8 mouse cellular contexts compared by ENCODE assay signal in the genomic region with DNA sequence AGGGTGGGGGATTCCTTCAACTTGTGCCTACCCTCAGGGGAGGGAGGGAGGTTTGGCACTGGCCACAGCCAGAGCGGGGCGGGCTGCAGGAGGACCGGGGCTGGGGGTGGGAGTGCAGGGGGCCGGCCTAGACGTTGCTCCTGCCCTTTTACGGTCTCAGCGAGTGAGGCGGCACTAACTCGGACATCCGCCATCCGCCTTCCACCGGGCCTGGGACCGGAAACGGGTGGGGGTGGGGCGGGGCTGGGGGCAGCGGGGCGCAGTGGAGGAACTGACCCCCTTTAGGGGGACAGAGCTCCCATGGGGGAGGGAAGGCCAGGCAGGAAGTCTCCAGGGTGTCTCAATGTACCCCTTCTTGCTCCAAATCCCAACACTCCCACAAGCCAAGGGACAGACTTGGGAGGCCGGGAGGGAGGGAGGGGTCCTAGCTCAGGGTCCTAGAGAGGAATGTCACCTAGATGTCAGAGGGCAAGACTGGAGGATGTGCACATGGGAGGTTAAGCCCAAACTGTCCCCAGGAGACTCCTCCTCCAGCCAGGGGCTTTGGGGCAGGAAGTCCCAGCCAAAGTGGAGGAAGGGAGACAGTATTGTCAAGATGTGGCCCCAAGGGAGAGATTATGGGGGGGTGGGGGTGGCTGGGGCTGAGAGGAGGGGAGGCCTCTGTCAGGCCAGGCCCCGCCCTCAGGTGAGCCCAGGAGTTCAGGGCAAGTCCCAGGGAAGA. TPM values are rescaled to one million over a fixed set of nuclear protein-coding genes. Genes with fewer than 3 reads are reported as not detected.
DNase-seq lines count a peak whose midpoint lies in the region; ATAC-seq and TF ChIP-seq lines count a peak whose summit lies in the region.

No protein-coding gene starts in this region.

- H3K4me2 ChIP-seq in embryonic facial prominence, embryonic 12.5 days (replicated peaks) = peak overlapping the region; percentile 99
- peak overlapping the region; percentile 100 for H3K4me2 ChIP-seq in heart, postnatal 0 days (ENCODE audit: low read depth, low read length)

- no peak for TF ChIP-seq EP300 in heart, postnatal 0 days (IDR thresholded peaks at IDR 0.05; ENCODE audit: low read depth)

- peak overlapping the region; percentile 93 for H3K27ac ChIP-seq in embryonic facial prominence, embryonic 12.5 days
- H3K27ac ChIP-seq in heart, postnatal 0 days (ENCODE audit: low read depth) = peak overlapping the region; percentile 96
- peak overlapping the region; percentile 0; the same call in 1 of the 2 replicates for H3K27ac ChIP-seq in testis, adult 2 months (ENCODE audit: control insufficient read depth, insufficient read depth, low read depth, low read length)

- peaks cover 19% of the 10 kb centered on the region for H3K4me1 ChIP-seq in embryonic facial prominence, embryonic 12.5 days
- H3K4me1 ChIP-seq in heart, postnatal 0 days (ENCODE audit: control insufficient read depth, insufficient read depth) = peaks cover 42% of the 10 kb centered on the region
- peaks cover 26% of the 10 kb centered on the region for H3K4me1 ChIP-seq in testis, adult 2 months (ENCODE audit: control insufficient read depth, insufficient read depth, low read length)

- DNase-seq in 3134 (ENCODE audit: extremely low read depth, insufficient read length, low spot score) (peak; percentile 66), ES-CJ7 (ENCODE audit: low read depth, low spot score) (peak; percentile 84)
- peak; percentile 90 for DNase-seq in heart, postnatal 0 days (ENCODE audit: low spot score)
- peak; percentile 82 to 92 for DNase-seq in kidney, postnatal 25 days

- 1% methylated on average over 17 of the region's 19 CpGs for WGBS in embryonic facial prominence, embryonic 12.5 days
- WGBS in heart, postnatal 0 days = under 1% methylated on average over 10 of the region's 19 CpGs

- no peaks in the 10 kb centered on the region for H3K27me3 ChIP-seq in embryonic facial prominence, embryonic 12.5 days
- H3K27me3 ChIP-seq in heart, postnatal 0 days (ENCODE audit: control insufficient read depth, insufficient read depth, low read length) = no peaks in the 10 kb centered on the region
- no peaks in the 10 kb centered on the region for H3K27me3 ChIP-seq in testis, adult 2 months (ENCODE audit: control insufficient read depth, insufficient read depth, low read length)

- TF ChIP-seq CTCF in heart, postnatal 0 days (IDR thresholded peaks at IDR 0.05; ENCODE audit: low read depth) = no peak
- TF ChIP-seq CTCF in testis, adult 2 months (IDR thresholded peaks at IDR 0.05; ENCODE audit: control insufficient read depth, insufficient read depth, insufficient replicate concordance, low read depth, low read length) = no peak

- H3K9me3 ChIP-seq in embryonic facial prominence, embryonic 12.5 days = no peaks in the 10 kb centered on the region
- H3K9me3 ChIP-seq in heart, postnatal 0 days (replicated peaks; ENCODE audit: control insufficient read depth, low read length) = no peaks in the 10 kb centered on the region

- peak overlapping the region; percentile 87 for H3K9ac ChIP-seq in embryonic facial prominence, embryonic 12.5 days
- H3K9ac ChIP-seq in heart, postnatal 0 days (replicated peaks; ENCODE audit: low read depth, low read length) = peak overlapping the region; percentile 84

- peaks cover 11% of the 10 kb centered on the region; the same call in 1 of the 2 replicates for H3K36me3 ChIP-seq in embryonic facial prominence, embryonic 12.5 days
- H3K36me3 ChIP-seq in heart, postnatal 0 days (replicated peaks; ENCODE audit: control insufficient read depth, insufficient read depth, low read length) = peaks cover 14% of the 10 kb centered on the region; the same call in 1 of the 2 replicates
- H3K36me3 ChIP-seq in testis, adult 2 months (ENCODE audit: control insufficient read depth, insufficient read depth, low read length) = no peaks in the 10 kb centered on the region

- 0 out of 2 replicates have a peak, but pooled peaks have one; percentile 36 for ATAC-seq in embryonic facial prominence, embryonic 12.5 days (ENCODE audit: insufficient number of reproducible peaks, insufficient read depth, low FRiP score, low TSS enrichment)
- ATAC-seq in heart, postnatal 0 days (ENCODE audit: insufficient read depth, low read depth) = peak; percentile 81
- peak; percentile 23 for ATAC-seq in megakaryocyte, adult 5-6 weeks (ENCODE audit: poor library complexity, severe bottlenecking)
- ATAC-seq in monocyte, adult 5-6 weeks (replicated peaks; ENCODE audit: insufficient number of reproducible peaks, low FRiP score, low TSS enrichment, poor library complexity, severe bottlenecking) = no peak

- TF ChIP-seq POLR2A in testis, adult 2 months (IDR thresholded peaks at IDR 0.05; ENCODE audit: control insufficient read depth, low read depth, low read length) = no peak

- H3K4me3 ChIP-seq in embryonic facial prominence, embryonic 12.5 days = peak overlapping the region; percentile 93
- H3K4me3 ChIP-seq in heart, postnatal 0 days (ENCODE audit: low read depth, low read length) = peak overlapping the region; percentile 99
- peak overlapping the region; percentile 2; the same call in 1 of the 2 replicates for H3K4me3 ChIP-seq in testis, adult 2 months (ENCODE audit: control insufficient read depth, low read depth, low read length)

RNA-seq across cellular contexts. Expression of a gene that starts 1.7 kb away (rescaled TPM):
- polyA plus RNA-seq in embryonic facial prominence, embryonic 12.5 days (2016; fragmentation: Nextera tagmentation; extraction: Ambion mirVana) = 68.2 and 69.3 TPM in 2 replicates
- 115 and 127 TPM in 2 replicates for total RNA-seq in heart, postnatal 0 days (2014; rRNA removed; ENCODE audit: low replicate concordance)
- 67.7 and 72.2 TPM in 2 replicates for polyA plus RNA-seq in heart, postnatal 0 days (2015; fragmentation: Nextera tagmentation; extraction: Ambion mirVana)
- total RNA-seq in megakaryocyte, adult 5-6 weeks (2015) = 122 and 129 TPM in 2 replicates
- total RNA-seq in megakaryocyte, adult 5-6 weeks (2017) = 180 and 227 TPM in 2 replicates
- polyA plus RNA-seq in testis, adult 2 months (2012; rRNA removed) = 42.4 and 44.7 TPM in 2 replicates
- total RNA-seq in monocyte, adult 5-6 weeks (2017) = 230 to 263 TPM (median 254 TPM) in 3 replicates

RNA-seq across cellular contexts. Expression of a gene that starts 10.0 kb away (rescaled TPM):
- polyA plus RNA-seq in embryonic facial prominence, embryonic 12.5 days (2016; fragmentation: Nextera tagmentation; extraction: Ambion mirVana) = 0.18 TPM in 1 of 2 replicates, not detected in the other
- total RNA-seq in heart, postnatal 0 days (2014; rRNA removed; ENCODE audit: low replicate concordance) = not detected in 2 replicates
- polyA plus RNA-seq in heart, postnatal 0 days (2015; fragmentation: Nextera tagmentation; extraction: Ambion mirVana) = 0.47 and 0.56 TPM in 2 replicates
- not detected in 2 replicates for total RNA-seq in megakaryocyte, adult 5-6 weeks (2015)
- total RNA-seq in megakaryocyte, adult 5-6 weeks (2017) = not detected in 2 replicates
- polyA plus RNA-seq in testis, adult 2 months (2012; rRNA removed) = 0.20 and 0.30 TPM in 2 replicates
- total RNA-seq in monocyte, adult 5-6 weeks (2017) = 1.9 TPM in 1 of 3 replicates, not detected in the others

RNA-seq across cellular contexts. Expression of a gene that starts 12.5 kb away (rescaled TPM):
- polyA plus RNA-seq in embryonic facial prominence, embryonic 12.5 days (2016; fragmentation: Nextera tagmentation; extraction: Ambion mirVana) = 17.9 and 21.4 TPM in 2 replicates
- 80.7 and 108 TPM in 2 replicates for total RNA-seq in heart, postnatal 0 days (2014; rRNA removed; ENCODE audit: low replicate concordance)
- polyA plus RNA-seq in heart, postnatal 0 days (2015; fragmentation: Nextera tagmentation; extraction: Ambion mirVana) = 51.7 and 53.6 TPM in 2 replicates
- 0.48 TPM in 1 of 2 replicates, not detected in the other for total RNA-seq in megakaryocyte, adult 5-6 weeks (2015)
- not detected in 2 replicates for total RNA-seq in megakaryocyte, adult 5-6 weeks (2017)
- 15.6 and 17.4 TPM in 2 replicates for polyA plus RNA-seq in testis, adult 2 months (2012; rRNA removed)
- total RNA-seq in monocyte, adult 5-6 weeks (2017) = not detected in 3 replicates

RNA-seq across cellular contexts. Expression of a gene that starts 40.0 kb away (rescaled TPM):
- polyA plus RNA-seq in embryonic facial prominence, embryonic 12.5 days (2016; fragmentation: Nextera tagmentation; extraction: Ambion mirVana) = 0.05 TPM in 1 of 2 replicates, not detected in the other
- total RNA-seq in heart, postnatal 0 days (2014; rRNA removed; ENCODE audit: low replicate concordance) = 0.39 and 0.80 TPM in 2 replicates
- 0.05 and 0.10 TPM in 2 replicates for polyA plus RNA-seq in heart, postnatal 0 days (2015; fragmentation: Nextera tagmentation; extraction: Ambion mirVana)
- total RNA-seq in megakaryocyte, adult 5-6 weeks (2015) = 24.0 and 25.4 TPM in 2 replicates
- total RNA-seq in megakaryocyte, adult 5-6 weeks (2017) = 26.9 and 30.4 TPM in 2 replicates
- polyA plus RNA-seq in testis, adult 2 months (2012; rRNA removed) = 3.9 and 4.1 TPM in 2 replicates
- total RNA-seq in monocyte, adult 5-6 weeks (2017) = 30.9 to 43.8 TPM (median 36.9 TPM) in 3 replicates

RNA-seq across cellular contexts. Expression of a gene that starts 41.7 kb away (rescaled TPM):
- polyA plus RNA-seq in embryonic facial prominence, embryonic 12.5 days (2016; fragmentation: Nextera tagmentation; extraction: Ambion mirVana) = 38.2 and 40.1 TPM in 2 replicates
- 52.9 and 56.4 TPM in 2 replicates for total RNA-seq in heart, postnatal 0 days (2014; rRNA removed; ENCODE audit: low replicate concordance)
- polyA plus RNA-seq in heart, postnatal 0 days (2015; fragmentation: Nextera tagmentation; extraction: Ambion mirVana) = 37.6 and 40.5 TPM in 2 replicates
- total RNA-seq in megakaryocyte, adult 5-6 weeks (2015) = 12.3 and 15.7 TPM in 2 replicates
- 18.2 and 20.7 TPM in 2 replicates for total RNA-seq in megakaryocyte, adult 5-6 weeks (2017)
- polyA plus RNA-seq in testis, adult 2 months (2012; rRNA removed) = 13.6 and 14.5 TPM in 2 replicates
- 11.5 to 32.0 TPM (median 14.7 TPM) in 3 replicates for total RNA-seq in monocyte, adult 5-6 weeks (2017)

Comparison
In these comparisons a context has a peak if more than half of its experiments do, and no peak if none do; other contexts are left out.
1. H3K27ac ChIP-seq: peak in every context shown above with its lines; median percentile 96 in heart, postnatal 0 days; 93 in embryonic facial prominence, embryonic 12.5 days; 0 in testis, adult 2 months.
2. H3K4me3 ChIP-seq: peak in every context shown above with its lines; median percentile 99 in heart, postnatal 0 days; 93 in embryonic facial prominence, embryonic 12.5 days; 2 in testis, adult 2 months.
3. RNA of a gene that starts 12.5 kb away (total RNA-seq): 80.7 to 108 TPM in heart, postnatal 0 days; 0.48 TPM in megakaryocyte, adult 5-6 weeks and not detected in monocyte, adult 5-6 weeks; every median in the first group is over 10 times any median in the second.
4. Peak in every context shown above with its lines, with median percentiles within 50 percentile points of each other: DNase-seq.